Mouse (Mus musculus): ENCODE measurements around the gene Gm5039. TPM values are rescaled to one million over a fixed set of nuclear protein-coding genes. Genes with fewer than 3 reads are reported as not detected.
"Not testable (repeated sequence)": the region's sequence is repeated elsewhere in the genome, so short reads cannot be mapped to it uniquely, and the experiment has no call there.

Gene Gm5039
- polyA plus RNA-seq (2012; rRNA removed) = not detected in 2 replicates

GRCm38 (mm10) chr12:88323926-88324325, at the start of gene Gm5039:
TSS of gene Gm5039 (minus strand) at chr12:88324026.
- 85% methylated on average over 2 of the region's 2 CpGs for WGBS
- H3K27me3 ChIP-seq (ENCODE audit: control insufficient read depth, insufficient read depth, low read length); H3K27ac ChIP-seq (ENCODE audit: insufficient read depth, low read length); H3K4me1 ChIP-seq (ENCODE audit: control insufficient read depth, insufficient read depth, low read length); DNase-seq; H3K4me3 ChIP-seq (replicated peaks; ENCODE audit: insufficient read depth, low read depth, low read length): not testable (repeated sequence)

GRCm38 (mm10) chr12:88372018-88372417, 48.2 kb upstream of the Gm5039 start:
- Histone ChIP-seq H3K27ac (ENCODE audit: insufficient read depth, low read length) (no peak overlapping the region), H3K4me3 (replicated peaks; ENCODE audit: insufficient read depth, low read depth, low read length) (no peak overlapping the region), H3K27me3 (ENCODE audit: control insufficient read depth, insufficient read depth, low read length) (no peaks in the 10 kb centered on the region), H3K4me1 (ENCODE audit: control insufficient read depth, insufficient read depth, low read length) (no peaks in the 10 kb centered on the region)
- TF ChIP-seq CTCF (IDR thresholded peaks at IDR 0.05; ENCODE audit: borderline replicate concordance, insufficient read depth, low read depth, low read length) (no peak), POLR2A (IDR thresholded peaks at IDR 0.05; ENCODE audit: borderline replicate concordance, insufficient read depth, low read length) (no peak)
- WGBS = 81% methylated on average over 5 of the region's 5 CpGs
- no peak for DNase-seq

DNA sequence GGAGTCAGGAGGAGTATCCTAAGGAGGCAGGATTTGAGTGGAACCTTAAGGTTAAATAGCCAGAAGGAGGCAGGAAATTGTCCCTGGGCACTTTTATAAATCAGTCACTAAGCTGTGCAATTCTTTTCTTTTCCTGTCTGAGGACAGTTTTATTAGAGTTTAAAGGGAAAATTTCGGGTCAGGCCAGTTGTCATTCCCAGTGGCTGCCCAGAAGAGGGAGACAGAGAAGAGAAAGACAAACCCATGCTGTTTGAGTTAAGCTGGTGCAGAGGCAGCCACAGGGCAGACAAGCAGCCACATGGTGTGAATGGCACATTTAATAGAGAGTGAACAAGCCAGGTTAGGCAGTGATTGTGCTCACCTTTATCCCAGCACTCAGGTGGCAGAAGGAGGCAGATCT, 46.5 kb upstream of the Gm5039 start:
- WGBS = 18% methylated on average over 1 of the region's 1 CpGs
- not testable (repeated sequence) for DNase-seq; H3K27me3 ChIP-seq (ENCODE audit: control insufficient read depth, insufficient read depth, low read length); H3K4me1 ChIP-seq (ENCODE audit: control insufficient read depth, insufficient read depth, low read length); H3K27ac ChIP-seq (ENCODE audit: insufficient read depth, low read length); H3K4me3 ChIP-seq (replicated peaks; ENCODE audit: insufficient read depth, low read depth, low read length)

- DNase-seq; H3K4me3 ChIP-seq (replicated peaks; ENCODE audit: insufficient read depth, low read depth, low read length); H3K27ac ChIP-seq (ENCODE audit: insufficient read depth, low read length); H3K27me3 ChIP-seq (ENCODE audit: control insufficient read depth, insufficient read depth, low read length); H3K4me1 ChIP-seq (ENCODE audit: control insufficient read depth, insufficient read depth, low read length): not testable (repeated sequence)
- WGBS = 87% methylated on average over 4 of the region's 4 CpGs
Observed at GRCm38 (mm10) chr12:88369690-88370089, 45.9 kb upstream of the Gm5039 start.

DNA sequence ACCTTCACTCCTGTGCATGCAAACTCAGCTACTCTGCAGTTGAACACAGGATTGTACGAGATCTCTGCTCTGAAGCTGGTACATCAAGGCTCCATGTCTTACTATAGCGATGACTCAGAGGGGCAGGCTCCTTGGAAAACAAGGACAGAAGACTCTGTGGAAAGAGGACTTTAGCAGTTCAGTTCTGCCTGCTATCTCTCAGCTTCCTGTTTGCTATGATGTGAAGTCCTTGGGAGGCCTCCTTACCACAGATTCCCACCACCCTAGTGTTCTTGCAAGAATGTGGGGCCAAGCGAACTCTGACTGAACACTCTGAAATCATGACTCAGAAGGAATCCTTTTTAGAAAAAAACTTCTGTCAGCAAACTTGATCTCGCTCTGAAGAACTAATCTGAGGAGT, 44.8 kb upstream of the Gm5039 start:
- no peak for TF ChIP-seq CTCF (IDR thresholded peaks at IDR 0.05; ENCODE audit: borderline replicate concordance, insufficient read depth, low read depth, low read length)
- Histone ChIP-seq H3K4me3 (replicated peaks; ENCODE audit: insufficient read depth, low read depth, low read length) (no peak overlapping the region), H3K27me3 (ENCODE audit: control insufficient read depth, insufficient read depth, low read length) (no peaks in the 10 kb centered on the region), H3K4me1 (ENCODE audit: control insufficient read depth, insufficient read depth, low read length) (no peaks in the 10 kb centered on the region), H3K27ac (ENCODE audit: insufficient read depth, low read length) (no peak overlapping the region)
- no peak for DNase-seq
- WGBS = 87% methylated on average over 4 of the region's 4 CpGs

- no peak for DNase-seq
- Histone ChIP-seq H3K4me3 (replicated peaks; ENCODE audit: insufficient read depth, low read depth, low read length) (no peak overlapping the region), H3K27ac (ENCODE audit: insufficient read depth, low read length) (no peak overlapping the region), H3K27me3 (ENCODE audit: control insufficient read depth, insufficient read depth, low read length) (no peaks in the 10 kb centered on the region), H3K4me1 (ENCODE audit: control insufficient read depth, insufficient read depth, low read length) (no peaks in the 10 kb centered on the region)
- 86% methylated on average over 4 of the region's 4 CpGs for WGBS
- TF ChIP-seq POLR2A (IDR thresholded peaks at IDR 0.05; ENCODE audit: borderline replicate concordance, insufficient read depth, low read length) (no peak), CTCF (IDR thresholded peaks at IDR 0.05; ENCODE audit: borderline replicate concordance, insufficient read depth, low read depth, low read length) (no peak)
Observed at GRCm38 (mm10) chr12:88367673-88368072, 43.8 kb upstream of the Gm5039 start.

- TF ChIP-seq CTCF (IDR thresholded peaks at IDR 0.05; ENCODE audit: borderline replicate concordance, insufficient read depth, low read depth, low read length) (no peak), POLR2A (IDR thresholded peaks at IDR 0.05; ENCODE audit: borderline replicate concordance, insufficient read depth, low read length) (no peak)
- H3K27me3 ChIP-seq (ENCODE audit: control insufficient read depth, insufficient read depth, low read length) = no peaks in the 10 kb centered on the region
- DNase-seq = no peak
- H3K4me1 ChIP-seq (ENCODE audit: control insufficient read depth, insufficient read depth, low read length) = no peaks in the 10 kb centered on the region
- H3K27ac ChIP-seq (ENCODE audit: insufficient read depth, low read length) = peak overlapping the region; percentile 19
- WGBS = 49% methylated on average over 9 of the region's 9 CpGs
- peak overlapping the region; percentile 94 for H3K4me3 ChIP-seq (replicated peaks; ENCODE audit: insufficient read depth, low read depth, low read length)
Observed at GRCm38 (mm10) chr12:88361120-88361445, 37.3 kb upstream of the Gm5039 start.

- Histone ChIP-seq H3K27me3 (ENCODE audit: control insufficient read depth, insufficient read depth, low read length) (no peaks in the 10 kb centered on the region), H3K27ac (ENCODE audit: insufficient read depth, low read length) (peak within 1 kb of the TSS; percentile 19), H3K4me1 (ENCODE audit: control insufficient read depth, insufficient read depth, low read length) (no peaks in the 10 kb centered on the region), H3K4me3 (replicated peaks; ENCODE audit: insufficient read depth, low read depth, low read length) (peak within 1 kb of the TSS; percentile 94)
- TF ChIP-seq CTCF (IDR thresholded peaks at IDR 0.05; ENCODE audit: borderline replicate concordance, insufficient read depth, low read depth, low read length) = no peak
- TF ChIP-seq POLR2A (IDR thresholded peaks at IDR 0.05; ENCODE audit: borderline replicate concordance, insufficient read depth, low read length) = peak; percentile 49; the same call in 1 of the 2 replicates
- DNase-seq = peak; percentile 91 to 93
- 1% methylated on average over 38 of the region's 38 CpGs for WGBS
Observed at GRCm38 (mm10) chr12:88360441-88361119, 36.8 kb upstream of the Gm5039 start, which contains the start of gene Adck1. TSS of gene Adck1 (plus strand) at chr12:88360554.
